Mouse (Mus musculus): ENCODE measurements around the gene Marco. TPM values are rescaled to one million over a fixed set of nuclear protein-coding genes. Genes with fewer than 3 reads are reported as not detected.

Gene Marco
- total and polyA plus RNA-seq, 3 experiments, result 0.29 to 0.70 TPM; not detected in 1

DNA sequence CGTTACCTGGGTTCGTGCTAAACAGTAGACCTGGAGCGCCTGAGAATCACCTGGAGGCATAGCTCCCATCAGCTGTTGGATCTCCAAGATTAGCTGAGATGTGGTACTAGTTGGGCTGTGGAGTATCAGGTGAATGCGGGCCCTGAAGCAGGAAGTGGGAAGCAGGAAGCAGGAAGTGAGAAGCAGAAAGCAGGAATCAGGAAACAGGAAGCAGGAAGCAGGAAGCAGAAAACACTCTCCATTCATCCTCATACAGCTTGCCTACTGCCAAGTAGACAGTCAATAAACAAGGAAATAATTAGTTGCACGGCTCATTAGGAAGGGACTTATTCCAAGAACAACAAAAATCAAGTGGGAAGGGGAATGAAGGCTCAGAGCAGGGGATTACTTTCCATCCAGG lies 69.2 kb downstream of the Marco start:
- intact Hi-C loops (cut with DNase I), result no loop called here
- DNase-seq, result no peak
- Histone ChIP-seq H3K79me2 (replicated peaks; ENCODE audit: control insufficient read depth, insufficient read depth, low read length) (no peaks in the 10 kb centered on the region), H3K27ac (no peak overlapping the region), H3K4me3 (no peak overlapping the region), H3K36me3 (ENCODE audit: control insufficient read depth, insufficient read depth, low read length) (no peaks in the 10 kb centered on the region), H3K4me1 (ENCODE audit: control insufficient read depth, insufficient read depth, low read length) (no peaks in the 10 kb centered on the region), H3K9ac (ENCODE audit: low read depth, low read length) (no peak overlapping the region), H3K27me3 (ENCODE audit: control insufficient read depth, insufficient read depth, low read length) (no peaks in the 10 kb centered on the region)
- TF ChIP-seq POLR2A (IDR thresholded peaks at IDR 0.05; ENCODE audit: insufficient read depth, low read depth, low read length) (no peak), EP300 (IDR thresholded peaks at IDR 0.05; ENCODE audit: insufficient read depth, low read depth, low read length) (no peak), CTCF (IDR thresholded peaks at IDR 0.05) (no peak)
- WGBS, result 70% methylated on average over 5 of the region's 5 CpGs

DNA sequence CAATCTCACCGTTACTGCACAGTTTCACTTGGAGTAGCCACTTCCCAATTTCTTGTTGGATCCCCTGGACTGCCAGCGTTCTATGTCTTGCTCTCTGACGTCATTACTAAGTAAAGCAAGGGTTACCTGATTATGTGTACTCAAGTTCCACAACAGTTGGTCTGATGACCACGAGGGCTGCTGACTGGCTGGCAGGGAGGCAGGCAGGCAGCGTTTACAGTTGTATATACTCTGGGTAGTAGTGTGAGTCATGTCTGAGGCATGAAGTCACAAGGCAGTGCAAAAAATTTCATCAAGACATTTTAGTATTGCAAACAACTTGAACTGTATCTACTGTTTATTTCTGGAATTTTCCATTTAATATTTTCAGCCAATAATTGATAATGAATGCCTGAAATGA lies 74.7 kb downstream of the Marco start:
- H3K4me3 ChIP-seq, result no peak overlapping the region
- WGBS, result 53% methylated on average over 5 of the region's 5 CpGs
- no peaks in the 10 kb centered on the region for H3K27me3 ChIP-seq (ENCODE audit: control insufficient read depth, insufficient read depth, low read length)
- intact Hi-C loops (cut with DNase I), result no loop called here
- H3K36me3 ChIP-seq (ENCODE audit: control insufficient read depth, insufficient read depth, low read length), result no peaks in the 10 kb centered on the region
- no peak overlapping the region for H3K9ac ChIP-seq (ENCODE audit: low read depth, low read length)
- H3K27ac ChIP-seq, result no peak overlapping the region
- TF ChIP-seq CTCF (IDR thresholded peaks at IDR 0.05), result no peak
- TF ChIP-seq POLR2A (IDR thresholded peaks at IDR 0.05; ENCODE audit: insufficient read depth, low read depth, low read length), result no peak
- TF ChIP-seq EP300 (IDR thresholded peaks at IDR 0.05; ENCODE audit: insufficient read depth, low read depth, low read length), result no peak
- H3K79me2 ChIP-seq (replicated peaks; ENCODE audit: control insufficient read depth, insufficient read depth, low read length), result no peaks in the 10 kb centered on the region
- no peak for DNase-seq
- H3K4me1 ChIP-seq (ENCODE audit: control insufficient read depth, insufficient read depth, low read length), result no peaks in the 10 kb centered on the region

DNA sequence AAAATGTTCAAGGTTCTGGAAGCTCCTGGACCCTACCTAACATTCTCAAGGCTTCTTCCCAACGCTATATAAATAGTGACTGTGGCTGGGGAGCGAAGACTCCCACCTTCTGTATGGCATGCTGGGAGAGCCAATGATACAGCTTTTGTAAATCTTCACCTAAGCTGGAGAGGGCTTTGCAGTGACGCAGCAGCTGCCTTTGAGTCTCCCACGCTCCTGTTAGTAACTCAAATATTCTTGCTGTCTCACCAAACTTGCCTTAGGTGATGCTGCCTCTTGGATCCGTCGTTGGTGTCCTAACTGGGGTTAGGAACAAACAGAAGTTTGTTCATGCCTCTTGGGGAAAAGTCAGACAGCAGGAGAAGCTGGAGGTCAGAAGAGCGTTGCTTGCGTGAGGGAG lies 79.2 kb downstream of the Marco start:
- no peaks in the 10 kb centered on the region for H3K36me3 ChIP-seq (ENCODE audit: control insufficient read depth, insufficient read depth, low read length)
- TF ChIP-seq CTCF (IDR thresholded peaks at IDR 0.05), result no peak
- TF ChIP-seq POLR2A (IDR thresholded peaks at IDR 0.05; ENCODE audit: insufficient read depth, low read depth, low read length), result no peak
- TF ChIP-seq EP300 (IDR thresholded peaks at IDR 0.05; ENCODE audit: insufficient read depth, low read depth, low read length), result no peak
- H3K79me2 ChIP-seq (replicated peaks; ENCODE audit: control insufficient read depth, insufficient read depth, low read length), result no peaks in the 10 kb centered on the region
- H3K4me3 ChIP-seq, result no peak overlapping the region
- H3K27ac ChIP-seq, result no peak overlapping the region
- no peaks in the 10 kb centered on the region for H3K27me3 ChIP-seq (ENCODE audit: control insufficient read depth, insufficient read depth, low read length)
- WGBS, result 66% methylated on average over 8 of the region's 8 CpGs
- no peak overlapping the region for H3K9ac ChIP-seq (ENCODE audit: low read depth, low read length)
- DNase-seq, result no peak
- H3K4me1 ChIP-seq (ENCODE audit: control insufficient read depth, insufficient read depth, low read length), result no peaks in the 10 kb centered on the region
- intact Hi-C loops (cut with DNase I), result no loop called here

Other genes starting within 250 kb of the Marco start
- gene Steap3, start 232.3 kb downstream of the Marco start, total RNA-seq (2021), result 10 to 100 TPM; 25.2 to 27.9 TPM
- gene Steap3, start 232.3 kb downstream of the Marco start, polyA plus RNA-seq (2012; rRNA removed), result 54.9 and 70.5 TPM in 2 replicates
- gene C1ql2, start 164.4 kb downstream of the Marco start, total RNA-seq (2021), result not detected
- not detected in 2 replicates for gene C1ql2, start 164.4 kb downstream of the Marco start, polyA plus RNA-seq (2012; rRNA removed)
- not detected for gene En1, start 97.4 kb upstream of the Marco start, total RNA-seq (2021)
- gene En1, start 97.4 kb upstream of the Marco start, polyA plus RNA-seq (2012; rRNA removed), result not detected in 2 replicates

Measured in heart, adult 2 months (tissue).